Comparison of ENCODE assay signal across 29 mouse cellular contexts in genomic region chr9:69705942-69706341, GRCm38 (mm10). TPM values are rescaled to one million over a fixed set of nuclear protein-coding genes. Genes with fewer than 3 reads are reported as not detected.
"Had no signal": no experiment of that assay in that cellular context is flagged by ENCODE, and none has a peak within 500 bp of the region (broad histone marks: within the 10 kb centered on the region; RNA-seq: fewer than 3 reads in every experiment).

No protein-coding gene starts in this region.

- H3K27me3 ChIP-seq: limb, embryonic 15.5 days; liver, embryonic 12.5 days; liver, embryonic 15.5 days; midbrain, embryonic 15.5 days; neural tube, embryonic 12.5 days; neural tube, embryonic 15.5 days had no signal

- H3K4me1 ChIP-seq: kidney, embryonic 15.5 days; limb, embryonic 15.5 days; liver, embryonic 12.5 days; liver, embryonic 15.5 days; midbrain, embryonic 12.5 days; midbrain, embryonic 15.5 days; neural tube, embryonic 15.5 days had no signal

- H3K36me3 ChIP-seq: kidney, embryonic 15.5 days; limb, embryonic 12.5 days; limb, embryonic 15.5 days; liver, embryonic 12.5 days; liver, embryonic 15.5 days; midbrain, embryonic 12.5 days; midbrain, embryonic 15.5 days; neural tube, embryonic 12.5 days; neural tube, embryonic 15.5 days had no signal

- H3K27ac ChIP-seq: kidney, embryonic 15.5 days; limb, embryonic 12.5 days; limb, embryonic 15.5 days; liver, embryonic 12.5 days; liver, embryonic 15.5 days; midbrain, embryonic 12.5 days; midbrain, embryonic 15.5 days; neural tube, embryonic 12.5 days; neural tube, embryonic 15.5 days had no signal

- DNase-seq: kidney, adult 8-10 months; kidney, postnatal 10 days; kidney, postnatal 36 days; layer of hippocampus, postnatal 36 days; left cerebral cortex, postnatal 4 days; lung, adult 2 months; lung, postnatal 14 days; lung, postnatal 4 days; retina, postnatal 1 day; right cerebral cortex, postnatal 25 days; thymus, adult 2 months; thymus, postnatal 14 days; thymus, postnatal 4 days had no signal

- H3K4me3 ChIP-seq: kidney, embryonic 15.5 days; limb, embryonic 12.5 days; limb, embryonic 15.5 days; liver, embryonic 12.5 days; liver, embryonic 15.5 days; midbrain, embryonic 12.5 days; midbrain, embryonic 15.5 days; neural tube, embryonic 12.5 days; neural tube, embryonic 15.5 days had no signal

RNA-seq across cellular contexts. Expression of gene Foxb1, which starts 54.8 kb away (rescaled TPM):
- total RNA-seq: layer of hippocampus, adult 8-10 months; layer of hippocampus, postnatal 36 days; left cerebral cortex, postnatal 14 days; megakaryocyte progenitor cell, adult 5-6 weeks had no signal
- polyA plus RNA-seq: limb, embryonic 12.5 days; limb, embryonic 15.5 days; liver, embryonic 12.5 days; liver, embryonic 15.5 days; lung, adult 2 months; lung, embryonic 16.5 days; small intestine, adult 2 months; spleen, adult 2 months; stomach, embryonic 16.5 days had no signal
